Mouse (Mus musculus) heart, postnatal 25 days (tissue): Measurements from ENCODE around the gene Chmp4b. TPM values are rescaled to one million over a fixed set of nuclear protein-coding genes. Genes with fewer than 3 reads are reported as not detected.

ENCODE experiments used
- total RNA-seq, 2 experiments: library from RNA; stranded (reverse); gene quantifications; 2 replicates each; pipeline ENCODE4 v1.2.3; 2021

Gene Chmp4b
- total RNA-seq, 2 experiments from 2014 or later: 112 TPM

Other genes with a start within 250 kb of the Chmp4b start
- gene Snta1, start 243.6 kb upstream of the Chmp4b start, total RNA-seq: 10 to 100 TPM; 88.8 to 90.4 TPM
- gene Cbfa2t2, start 215.2 kb upstream of the Chmp4b start, total RNA-seq: 10 to 100 TPM; 14.3 to 18.4 TPM
- not detected for gene 1700003F12Rik, start 104.6 kb upstream of the Chmp4b start, total RNA-seq
- not detected for gene Actl10, start 99.9 kb upstream of the Chmp4b start, total RNA-seq
- gene Necab3, start 92.8 kb upstream of the Chmp4b start, total RNA-seq: under 1 TPM; 0.36 to 0.39 TPM
- 1 to 10 TPM; 1.1 to 1.2 TPM for gene E2f1, start 81.8 kb upstream of the Chmp4b start, total RNA-seq
- 10 to 100 TPM; 23.9 to 26.0 TPM for gene Pxmp4, start 48.0 kb upstream of the Chmp4b start, total RNA-seq
- gene Zfp341, start 38.4 kb upstream of the Chmp4b start, total RNA-seq: 1 to 10 TPM; 3.0 to 3.1 TPM
- not detected for gene 4930519P11Rik, start 38.3 kb upstream of the Chmp4b start, total RNA-seq
- not detected for gene Gm14214, start 118.3 kb downstream of the Chmp4b start, total RNA-seq
- gene Raly, start 139.4 kb downstream of the Chmp4b start, total RNA-seq: 100 to 1,000 TPM in 1 of 2 experiments, 10 to 100 TPM in 1; 95.9 to 103 TPM
- not detected for gene a, start 139.7 kb downstream of the Chmp4b start, total RNA-seq
- gene Eif2s2, start 241.2 kb downstream of the Chmp4b start, total RNA-seq: 10 to 100 TPM; 51.8 to 55.4 TPM